Mouse (Mus musculus): ENCODE data around the gene Rarg.

Gene Rarg

GRCm38 (mm10) chr15:102256431-102257201 is 701 bp downstream of the Rarg start:
- no peak for DNase-seq

GRCm38 (mm10) chr15:102255547-102256255 is 1.6 kb downstream of the Rarg start:
- DNase-seq = peak; percentile 44

- DNase-seq = no peak
These were observed 6.8 kb downstream of the Rarg start for GRCm38 (mm10) chr15:102250521-102250920.

GRCm38 (mm10) chr15:102249967-102250366 is 7.3 kb downstream of the Rarg start:
- DNase-seq = no peak

DNA sequence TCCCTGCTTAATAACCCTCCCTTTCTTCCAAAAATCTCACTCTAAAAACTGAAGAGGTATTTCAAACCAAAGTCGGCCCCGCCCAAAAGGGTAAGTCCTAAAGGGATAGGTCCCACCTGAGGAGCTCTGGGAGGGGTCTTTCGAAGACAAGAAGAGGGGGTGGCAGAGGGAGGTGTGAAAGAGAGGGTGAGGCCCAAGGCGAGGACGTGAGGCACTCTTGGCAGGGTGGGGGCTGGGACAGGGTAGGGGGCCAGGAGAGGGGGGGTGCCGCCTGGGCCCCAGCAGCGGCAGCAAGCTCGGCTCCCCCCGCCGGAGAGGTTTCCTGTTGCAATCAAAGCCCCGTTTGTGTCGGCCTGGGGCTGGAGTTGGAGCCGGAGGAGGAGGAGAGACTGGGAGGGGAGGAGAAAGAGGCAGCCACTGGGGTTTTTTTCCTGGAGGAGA is 8.0 kb downstream of the Rarg start:
- DNase-seq = peak; percentile 80

DNA sequence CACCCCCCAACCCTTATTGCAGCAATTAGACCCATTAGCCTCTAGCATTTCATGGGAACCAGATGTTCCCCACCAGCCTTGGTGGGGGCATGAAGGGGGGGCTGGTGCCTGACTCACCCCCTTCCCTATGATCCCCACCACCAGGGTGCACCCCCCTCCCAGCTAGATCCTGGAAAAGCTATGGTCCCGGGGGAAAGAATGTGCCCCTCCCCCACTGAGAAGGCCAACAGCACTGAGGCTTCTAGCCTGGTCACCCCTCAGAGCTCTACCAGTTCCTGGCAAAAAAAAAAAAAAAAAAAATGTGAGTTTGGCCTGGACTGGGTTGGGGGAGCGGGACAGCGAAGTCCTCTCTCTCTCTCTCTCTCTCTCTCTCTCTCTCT is 8.5 kb downstream of the Rarg start:
- DNase-seq = peak; percentile 70

- peak; percentile 79 for DNase-seq
These were observed 9.0 kb downstream of the Rarg start for GRCm38 (mm10) chr15:102248131-102248811.

GRCm38 (mm10) chr15:102247252-102248130 is 9.8 kb downstream of the Rarg start:
- DNase-seq = peak; percentile 83

DNA sequence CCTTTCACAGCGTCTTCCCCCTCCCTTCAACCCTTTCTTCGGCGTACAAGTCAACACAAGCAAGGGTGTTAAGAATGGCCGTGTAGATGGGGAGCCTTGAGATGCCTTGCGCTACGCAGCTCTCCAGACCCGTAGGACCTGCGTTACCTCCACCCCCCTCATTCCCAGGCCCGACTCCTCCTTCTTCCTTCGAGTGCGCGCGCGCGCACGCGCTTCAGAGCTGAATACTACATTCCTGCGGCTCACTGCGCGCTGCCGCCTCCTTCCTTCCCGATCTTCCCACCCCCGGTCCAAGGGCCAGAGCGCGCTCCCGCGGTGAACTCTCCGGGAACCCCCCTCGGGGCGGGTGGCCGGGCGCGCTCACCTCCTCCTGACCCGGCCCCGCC is 10.5 kb downstream of the Rarg start:
- peak; percentile 98 for DNase-seq

GRCm38 (mm10) chr15:102245891-102246741 is 11.2 kb downstream of the Rarg start:
- peak; percentile 86 for DNase-seq

DNA sequence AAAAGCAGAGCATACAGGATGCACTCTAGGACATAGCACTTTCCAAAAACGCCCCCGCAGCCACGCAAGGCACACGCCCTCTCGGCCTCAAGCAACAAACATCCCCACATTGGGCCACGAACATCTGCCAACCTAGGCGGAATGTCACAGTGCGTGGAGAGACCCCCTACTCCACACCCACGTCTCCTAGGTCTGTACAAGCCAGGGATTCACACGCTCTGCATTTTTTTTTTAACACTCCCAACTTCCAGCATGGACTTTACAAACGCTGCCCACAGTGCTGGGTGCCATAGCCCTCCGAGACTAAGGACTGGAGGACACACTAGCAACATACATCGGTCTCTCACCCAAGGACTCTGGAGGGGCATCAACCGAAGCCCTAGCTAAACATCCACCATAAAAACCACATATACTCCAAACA is 11.8 kb downstream of the Rarg start:
- DNase-seq = no peak

- peak; percentile 25 for DNase-seq
These were observed 12.8 kb downstream of the Rarg start for GRCm38 (mm10) chr15:102244306-102245191.

- DNase-seq = peak; percentile 40
These were observed 13.8 kb downstream of the Rarg start for GRCm38 (mm10) chr15:102243229-102244190.

DNA sequence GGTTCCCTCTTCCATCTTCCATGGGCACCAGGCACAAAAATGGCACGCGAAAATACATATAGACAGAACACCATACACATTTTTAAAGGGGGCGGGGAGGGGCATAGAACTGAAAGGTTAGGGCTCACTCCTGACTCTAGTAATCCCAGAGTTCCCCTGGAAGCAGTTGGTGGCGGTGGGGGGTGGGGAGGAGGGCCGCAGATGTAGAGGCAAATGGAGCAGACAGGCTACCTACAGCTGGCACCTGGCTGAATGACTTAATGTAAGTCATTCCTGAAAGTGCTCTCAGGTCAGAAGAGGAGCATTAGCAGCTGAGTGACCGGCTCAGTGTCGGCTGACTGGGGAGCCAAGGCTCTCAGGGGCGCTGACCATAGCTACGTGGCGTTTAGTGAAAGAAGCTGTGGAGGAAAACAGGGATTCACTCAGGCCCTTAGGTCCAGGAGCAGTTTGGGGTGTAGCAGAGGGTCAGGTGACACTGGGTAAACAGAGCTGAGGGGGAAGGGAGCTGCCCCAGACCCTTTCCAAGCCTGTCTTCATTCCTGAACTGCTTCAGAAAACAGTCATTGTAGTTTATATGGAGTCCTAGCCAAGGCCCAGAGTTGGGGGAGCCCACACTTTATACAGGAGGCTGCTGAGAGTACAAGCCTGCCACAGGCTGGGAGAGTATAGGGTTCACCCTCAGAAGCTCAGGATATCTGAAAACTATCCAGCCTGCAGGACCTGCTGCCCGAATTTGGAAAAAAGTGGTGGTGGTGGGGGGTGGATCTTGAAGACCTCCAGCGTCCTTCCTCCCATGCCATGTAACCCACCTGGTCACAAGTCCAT is 14.7 kb downstream of the Rarg start:
- DNase-seq = no peak

GRCm38 (mm10) chr15:102240607-102241006 is 16.7 kb downstream of the Rarg start:
- DNase-seq = no peak

GRCm38 (mm10) chr15:102239851-102240250 is 17.5 kb downstream of the Rarg start:
- DNase-seq = no peak

GRCm38 (mm10) chr15:102239260-102239590 is 18.1 kb downstream of the Rarg start:
- DNase-seq = peak; percentile 86

DNA sequence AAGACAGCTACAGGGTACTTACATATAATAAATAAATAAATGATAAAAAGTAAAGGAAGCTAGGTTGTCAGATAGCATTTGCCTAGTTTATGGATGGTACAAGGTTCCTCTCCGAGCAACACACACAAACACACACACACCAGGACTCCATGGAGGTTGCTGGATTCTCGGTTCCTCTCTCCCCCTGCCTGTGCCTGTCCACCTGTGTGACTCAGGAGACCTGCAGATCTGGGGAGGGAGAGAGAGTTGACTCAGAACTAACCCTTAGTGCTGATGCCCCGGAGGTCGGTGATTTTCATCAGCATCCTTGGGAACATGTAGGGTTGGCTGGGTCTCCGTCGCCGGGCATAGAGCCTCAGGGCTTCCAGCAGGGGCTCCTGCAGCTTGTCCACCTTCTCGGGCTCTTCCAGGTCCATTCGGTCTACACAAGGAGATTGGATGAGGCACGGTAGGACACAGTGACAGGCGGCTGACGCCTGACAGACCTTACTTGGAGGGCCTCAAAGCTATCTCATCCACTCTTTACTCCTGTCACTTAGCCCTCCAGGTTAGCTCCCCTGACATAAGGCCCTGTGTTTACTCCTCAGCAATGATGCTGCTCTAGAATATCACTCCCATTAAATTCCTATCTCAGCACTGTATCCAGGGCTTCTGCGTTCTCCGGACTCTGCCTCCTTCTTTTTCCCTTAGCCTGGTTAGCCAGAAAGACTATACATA is 18.6 kb downstream of the Rarg start:
- DNase-seq = no peak

All from embryo, embryonic 11 days (tissue).